Mouse (Mus musculus) hindbrain, embryonic 13.5 days (tissue): ENCODE measurements around the gene Ssh2. TPM values are rescaled to one million over a fixed set of nuclear protein-coding genes. Genes with fewer than 3 reads are reported as not detected.

Experiments used
- ATAC-seq: fragments of 200-750 bp; cut with Nextera tagmentation; 2 replicates; pipeline ENCODE4 v1.8.0; 2017; ENCODE audit warnings: moderate TSS enrichment; ENCODE audit not compliant: low FRiP score
- H3K27ac ChIP-seq: fragments of 300-500 bp; sonication (generic); 2 replicates; pipeline ENCODE4 v1.5.1; 2015; ENCODE audit warnings: inconsistent platforms, mild to moderate bottlenecking, moderate library complexity
- H3K27me3 ChIP-seq: fragments of 300-500 bp; sonication (generic); 2 replicates; pipeline ENCODE4 v1.6.1; 2015; ENCODE audit warnings: mild to moderate bottlenecking, inconsistent platforms
- H3K36me3 ChIP-seq: fragments of 300-500 bp; sonication (generic); 2 replicates; pipeline ENCODE4 v1.6.1; 2015; ENCODE audit warnings: mild to moderate bottlenecking, inconsistent platforms
- H3K4me1 ChIP-seq: fragments of 300-500 bp; sonication (generic); replicated peaks from 2 replicates; pipeline ENCODE4 v1.6.1; 2015; ENCODE audit warnings: inconsistent platforms
- H3K4me2 ChIP-seq: fragments of 300-500 bp; sonication (generic); 2 replicates; pipeline ENCODE4 v1.6.1; 2015; ENCODE audit warnings: inconsistent platforms, mild to moderate bottlenecking, moderate library complexity
- H3K4me3 ChIP-seq: fragments of 300-500 bp; sonication (generic); 2 replicates; pipeline ENCODE4 v1.5.1; 2015; ENCODE audit warnings: mild to moderate bottlenecking, inconsistent platforms
- H3K9ac ChIP-seq: fragments of 300-500 bp; sonication (generic); 2 replicates; pipeline ENCODE4 v1.6.1; 2015; ENCODE audit warnings: mild to moderate bottlenecking, inconsistent platforms
- H3K9me3 ChIP-seq: fragments of 300-500 bp; sonication (generic); 2 replicates; pipeline ENCODE4 v1.6.1; 2016; ENCODE audit warnings: inconsistent platforms
- WGBS: fragments of 180-500 bp; shearing (Covaris S2); methylation state at CpG from one replicate; pipeline ENCODE4 v1.1.7; 2015; 5-methylcytosine and 5-hydroxymethylcytosine counted together
- polyA plus RNA-seq: library from polyadenylated mRNA; unstranded; fragments of >200 nt; fragmentation: Nextera tagmentation; extraction: Ambion mirVana; gene quantifications from 2 replicates; pipeline ENCODE4 v1.2.1, GENCODE M21; 2015

Gene Ssh2
- polyA plus RNA-seq, 1 experiment from 2014 or later, result 16.4 TPM

- Histone ChIP-seq H3K9ac (no peak overlapping the region), H3K4me3 (no peak overlapping the region), H3K4me2 (no peak overlapping the region), H3K27me3 (no peaks in the 10 kb centered on the region), H3K4me1 (peaks cover 46% of the 10 kb centered on the region), H3K27ac (0 out of 2 replicates have a peak overlapping the region, but pooled peaks have one; percentile 30), H3K36me3 (peaks cover 67% of the 10 kb centered on the region), H3K9me3 (no peaks in the 10 kb centered on the region)
- WGBS, result 20% methylated on average over 5 of the region's 5 CpGs
- ATAC-seq, result no peak
These were observed 285.3 kb downstream of the Ssh2 start for GRCm38 (mm10) chr11:77501392-77501791.

GRCm38 (mm10) chr11:77501971-77502370 is 285.9 kb downstream of the Ssh2 start:
- H3K9ac ChIP-seq, result no peak overlapping the region
- H3K27me3 ChIP-seq, result no peaks in the 10 kb centered on the region
- H3K4me2 ChIP-seq, result no peak overlapping the region
- H3K36me3 ChIP-seq, result peaks cover 73% of the 10 kb centered on the region
- 93% methylated on average over 4 of the region's 4 CpGs for WGBS
- no peak for ATAC-seq
- H3K9me3 ChIP-seq, result no peaks in the 10 kb centered on the region
- no peak overlapping the region for H3K4me3 ChIP-seq
- H3K27ac ChIP-seq, result no peak overlapping the region
- H3K4me1 ChIP-seq, result peaks cover 43% of the 10 kb centered on the region

DNA sequence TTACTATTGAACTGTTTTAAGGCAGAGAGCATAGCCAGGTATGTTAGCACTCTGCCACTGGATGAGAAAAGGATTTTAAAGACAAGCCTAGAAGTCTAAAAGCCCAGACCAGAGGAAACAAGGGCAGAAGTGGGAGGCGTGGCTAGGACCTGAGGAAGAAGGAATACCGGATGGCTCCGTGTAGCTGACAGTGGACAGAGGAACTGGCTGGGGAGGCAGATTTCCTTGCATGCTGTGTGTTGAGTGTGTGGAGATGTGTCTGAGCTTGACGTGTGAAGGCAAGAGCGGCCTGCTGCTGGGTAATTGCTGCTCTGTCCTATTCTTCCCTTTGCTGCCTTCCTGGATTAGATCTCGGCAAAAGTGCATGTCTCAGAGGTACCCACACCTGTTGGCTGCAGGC is 286.4 kb downstream of the Ssh2 start:
- H3K4me3 ChIP-seq, result no peak overlapping the region
- WGBS, result 86% methylated on average over 6 of the region's 6 CpGs
- no peak overlapping the region for H3K27ac ChIP-seq
- H3K4me2 ChIP-seq, result no peak overlapping the region
- peaks cover 78% of the 10 kb centered on the region for H3K36me3 ChIP-seq
- no peak for ATAC-seq
- no peaks in the 10 kb centered on the region for H3K9me3 ChIP-seq
- no peaks in the 10 kb centered on the region for H3K27me3 ChIP-seq
- peaks cover 38% of the 10 kb centered on the region for H3K4me1 ChIP-seq
- H3K9ac ChIP-seq, result no peak overlapping the region

DNA sequence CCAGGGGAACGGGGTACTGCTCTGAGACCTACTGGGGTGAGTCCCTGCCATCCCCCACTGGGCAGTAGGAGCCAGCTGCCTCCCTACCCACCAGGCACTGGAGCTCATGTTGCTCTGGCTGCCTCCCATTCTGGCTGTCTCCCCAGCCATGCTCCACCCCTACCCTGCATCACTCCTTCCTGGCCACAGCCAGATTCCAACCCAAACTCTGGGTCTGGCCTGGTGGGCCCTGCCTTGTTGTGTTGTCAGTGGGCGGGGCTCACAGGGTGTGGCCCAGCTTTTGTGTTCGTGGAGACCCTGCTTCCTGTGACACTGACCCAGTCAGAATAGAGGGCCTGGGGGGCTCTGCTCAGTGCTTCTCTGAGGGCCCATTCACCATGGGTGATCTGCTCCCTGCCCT is 287.4 kb downstream of the Ssh2 start:
- no peak for ATAC-seq
- peaks cover 82% of the 10 kb centered on the region for H3K36me3 ChIP-seq
- H3K27ac ChIP-seq, result no peak overlapping the region
- H3K4me1 ChIP-seq, result peaks cover 33% of the 10 kb centered on the region
- H3K4me3 ChIP-seq, result no peak overlapping the region
- H3K4me2 ChIP-seq, result no peak overlapping the region
- no peak overlapping the region for H3K9ac ChIP-seq
- H3K9me3 ChIP-seq, result no peaks in the 10 kb centered on the region
- no peaks in the 10 kb centered on the region for H3K27me3 ChIP-seq
- 75% methylated on average over 3 of the region's 3 CpGs for WGBS

- H3K9me3 ChIP-seq, result no peaks in the 10 kb centered on the region
- peaks cover 28% of the 10 kb centered on the region for H3K4me1 ChIP-seq
- WGBS, result 96% methylated on average over 19 of the region's 19 CpGs
- H3K27me3 ChIP-seq, result no peaks in the 10 kb centered on the region
- H3K27ac ChIP-seq, result no peak overlapping the region
- peaks cover 82% of the 10 kb centered on the region for H3K36me3 ChIP-seq
- no peak for ATAC-seq
- H3K4me3 ChIP-seq, result no peak overlapping the region
- H3K4me2 ChIP-seq, result no peak overlapping the region
- H3K9ac ChIP-seq, result no peak overlapping the region
These were observed 288.3 kb downstream of the Ssh2 start for GRCm38 (mm10) chr11:77504377-77504776.

- Histone ChIP-seq H3K27me3 (no peaks in the 10 kb centered on the region), H3K4me1 (peaks cover 17% of the 10 kb centered on the region), H3K9ac (no peak overlapping the region), H3K4me3 (no peak overlapping the region), H3K4me2 (no peak overlapping the region), H3K9me3 (no peaks in the 10 kb centered on the region), H3K36me3 (peaks cover 71% of the 10 kb centered on the region), H3K27ac (no peak overlapping the region)
- ATAC-seq, result no peak
- WGBS, result 92% methylated on average over 22 of the region's 22 CpGs
These were observed 289.3 kb downstream of the Ssh2 start for GRCm38 (mm10) chr11:77505291-77505980.

- 81% methylated on average over 14 of the region's 14 CpGs for WGBS
- H3K36me3 ChIP-seq, result peaks cover 66% of the 10 kb centered on the region
These were observed 290.2 kb downstream of the Ssh2 start for GRCm38 (mm10) chr11:77506273-77506672.

DNA sequence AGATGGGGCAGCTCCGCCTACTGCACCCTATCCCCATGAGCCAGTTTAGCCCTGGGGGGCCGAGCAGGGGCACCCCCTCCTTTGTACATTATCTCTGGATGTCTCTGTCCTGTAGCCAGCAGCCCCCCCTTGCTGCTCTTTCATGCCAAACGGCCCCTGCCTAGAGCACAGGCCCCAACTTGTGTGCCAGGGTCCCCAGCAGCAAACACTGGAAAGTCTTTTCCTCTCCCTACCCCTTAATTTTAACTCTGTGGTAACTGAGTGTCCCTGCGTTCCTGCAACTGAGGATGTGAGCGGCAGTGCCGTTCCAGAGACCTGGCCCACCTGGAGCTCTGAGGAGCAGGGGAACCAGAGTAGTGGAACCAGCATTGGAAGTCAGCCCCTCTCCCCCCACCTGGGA is 290.9 kb downstream of the Ssh2 start:
- 83% methylated on average over 6 of the region's 6 CpGs for WGBS
- ATAC-seq, result no peak
- Histone ChIP-seq H3K4me3 (no peak overlapping the region), H3K27ac (no peak overlapping the region), H3K9ac (no peak overlapping the region), H3K4me2 (no peak overlapping the region), H3K9me3 (no peaks in the 10 kb centered on the region), H3K36me3 (peaks cover 65% of the 10 kb centered on the region), H3K27me3 (no peaks in the 10 kb centered on the region), H3K4me1 (peaks cover 8% of the 10 kb centered on the region)

More at GRCm38 (mm10) chr11:77506273-77506672, 290.2 kb downstream of the Ssh2 start:
- ATAC-seq, result no peak
- H3K27ac ChIP-seq, result no peak overlapping the region
- no peak overlapping the region for H3K4me3 ChIP-seq
- peaks cover 9% of the 10 kb centered on the region for H3K4me1 ChIP-seq
- H3K4me2 ChIP-seq, result no peak overlapping the region
- H3K27me3 ChIP-seq, result no peaks in the 10 kb centered on the region
- H3K9ac ChIP-seq, result no peak overlapping the region
- H3K9me3 ChIP-seq, result no peaks in the 10 kb centered on the region

GRCm38 (mm10) chr11:77507426-77507825 is 291.3 kb downstream of the Ssh2 start:
- H3K4me1 ChIP-seq, result peaks cover 11% of the 10 kb centered on the region
- no peak overlapping the region for H3K27ac ChIP-seq
- no peak overlapping the region for H3K9ac ChIP-seq
- no peak overlapping the region for H3K4me2 ChIP-seq
- WGBS, result 72% methylated on average over 4 of the region's 4 CpGs
- peaks cover 3% of the 10 kb centered on the region; the same call in 1 of the 2 replicates for H3K27me3 ChIP-seq
- ATAC-seq, result 0 out of 2 replicates have a peak, but pooled peaks have one; percentile 14
- no peak overlapping the region for H3K4me3 ChIP-seq
- peaks cover 60% of the 10 kb centered on the region for H3K36me3 ChIP-seq
- H3K9me3 ChIP-seq, result no peaks in the 10 kb centered on the region

DNA sequence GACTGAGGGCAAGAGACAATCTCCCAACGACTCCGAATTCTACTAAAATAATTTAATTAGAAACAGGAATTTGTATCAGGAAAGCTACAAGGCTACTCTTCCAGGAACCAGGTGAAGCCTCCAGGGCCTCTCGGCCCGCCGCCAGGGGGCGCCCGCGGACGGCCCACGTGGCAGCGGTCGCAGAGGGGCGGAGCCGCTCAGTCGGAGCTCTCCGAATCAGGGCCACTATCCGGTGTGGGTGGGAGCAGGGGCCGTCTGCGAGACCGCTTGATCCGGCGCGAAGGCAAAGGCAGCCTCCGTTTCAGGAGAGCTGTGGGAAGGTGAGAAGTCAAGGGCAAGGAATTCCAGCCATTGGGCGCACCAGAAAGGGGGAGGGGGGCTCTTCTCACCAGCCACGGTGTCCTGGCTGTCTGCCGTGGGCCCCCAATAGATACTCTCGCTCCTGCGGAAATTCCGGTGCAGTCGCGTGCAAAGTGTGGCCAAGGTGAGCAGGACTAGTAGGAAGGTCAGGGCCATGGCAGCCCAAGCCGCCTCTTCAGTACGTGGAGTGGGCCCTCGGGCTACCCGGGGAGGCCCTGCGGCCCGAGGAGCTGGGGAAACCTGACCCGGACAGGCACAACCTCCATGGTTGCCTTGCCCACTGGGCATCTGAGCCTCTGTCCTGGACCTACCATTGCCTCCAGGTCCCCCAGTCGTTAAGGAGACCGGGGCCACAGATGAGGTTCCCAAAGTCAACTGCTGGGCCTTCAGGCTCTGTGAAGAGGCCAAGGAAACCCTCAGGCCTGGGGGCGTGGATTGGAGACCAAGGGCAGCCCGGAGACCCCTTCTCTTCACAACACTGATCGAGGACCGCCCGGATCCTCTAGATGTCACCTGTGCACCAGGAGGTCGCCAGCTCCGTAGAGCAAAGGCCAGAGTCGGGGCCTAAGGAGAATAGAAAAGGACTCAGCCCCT is 292.3 kb downstream of the Ssh2 start:
- WGBS, result 20% methylated on average over 49 of the region's 49 CpGs
- peak; percentile 48; the same call in 1 of the 2 replicates for ATAC-seq

More for the DNA sequence above, 292.3 kb downstream of the Ssh2 start:
- H3K4me2 ChIP-seq, result peak overlapping the region; percentile 59
- H3K27ac ChIP-seq, result no peak overlapping the region
- peak overlapping the region; percentile 60 for H3K9ac ChIP-seq
- peak overlapping the region; percentile 34 for H3K4me3 ChIP-seq
- H3K4me1 ChIP-seq, result peaks cover 17% of the 10 kb centered on the region
- peaks cover 51% of the 10 kb centered on the region for H3K36me3 ChIP-seq
- H3K9me3 ChIP-seq, result no peaks in the 10 kb centered on the region
- peaks cover 4% of the 10 kb centered on the region for H3K27me3 ChIP-seq
